Mouse (Mus musculus) gastrocnemius, postnatal 36 days (tissue): Measurements from ENCODE around the gene Manbal. TPM values are rescaled to one million over a fixed set of nuclear protein-coding genes. Genes with fewer than 3 reads are reported as not detected.

ENCODE experiments used
- DNase-seq, 2 experiments: peaks; one replicate each; pipeline ENCODE4 v3.0.0; 2022
- intact Hi-C: fragments of 180-260 bp; cut with DNase I; formaldehyde crosslinking; loops from one replicate; pipeline ENCODE4 v1.15.1; 2025
- total RNA-seq, 2 experiments: library from RNA; stranded (reverse); gene quantifications; 2 replicates each; pipeline ENCODE4 v1.2.3; 2021

Manbal gene
- total RNA-seq, 2 experiments from 2014 or later: 15.3 to 15.6 TPM

GRCm38 (mm10) chr2:157407596-157407995 lies 40.2 kb downstream of the Manbal start:
- intact Hi-C loops: no loop called here
- DNase-seq: peak; percentile 57 to 72

DNA sequence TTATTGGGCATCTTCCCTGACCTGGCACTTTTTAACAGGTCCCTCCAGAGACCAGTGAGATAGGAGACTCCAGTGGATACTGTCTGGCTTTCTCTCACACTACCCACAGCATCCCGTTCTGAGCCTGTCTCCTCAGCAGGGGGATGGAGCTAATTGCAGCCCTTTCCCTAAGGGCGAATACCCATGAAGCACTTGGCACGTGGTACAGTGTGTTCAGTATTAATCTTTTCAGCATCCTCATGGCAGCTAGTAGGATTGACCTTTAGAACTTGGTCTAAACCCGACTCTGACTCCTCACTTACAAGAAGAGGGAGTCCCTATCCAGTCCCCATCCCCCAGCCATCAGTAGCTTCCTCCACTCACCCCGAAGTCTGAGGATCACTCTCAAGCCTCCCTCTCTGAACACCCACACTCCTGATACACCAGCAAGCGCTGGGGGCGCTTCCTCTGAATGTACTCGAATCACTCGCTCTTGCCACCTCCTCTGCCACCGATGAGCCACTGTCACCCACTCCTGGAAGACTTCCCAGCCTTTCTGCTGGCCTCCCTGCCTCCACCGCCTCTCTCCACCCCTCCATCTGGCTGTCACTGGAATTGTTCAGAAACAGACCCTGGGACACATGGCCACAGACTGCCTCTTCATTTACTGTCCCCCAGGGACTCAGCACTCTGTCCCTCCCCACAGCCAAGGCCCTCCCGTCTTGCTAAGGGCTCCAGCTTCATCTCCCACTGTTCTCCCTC lies 42.6 kb downstream of the Manbal start:
- no peak for DNase-seq

GRCm38 (mm10) chr2:157411151-157411693 lies 43.8 kb downstream of the Manbal start:
- no peak for DNase-seq
- intact Hi-C loops: no loop called here

More for the DNA sequence above, 42.6 kb downstream of the Manbal start:
- intact Hi-C loops: no loop called here

GRCm38 (mm10) chr2:157412497-157412896 lies 45.1 kb downstream of the Manbal start:
- intact Hi-C loops: no loop called here
- DNase-seq: no peak

GRCm38 (mm10) chr2:157417229-157417628 lies 49.8 kb downstream of the Manbal start:
- intact Hi-C loops: no loop called here
- DNase-seq: no peak

DNA sequence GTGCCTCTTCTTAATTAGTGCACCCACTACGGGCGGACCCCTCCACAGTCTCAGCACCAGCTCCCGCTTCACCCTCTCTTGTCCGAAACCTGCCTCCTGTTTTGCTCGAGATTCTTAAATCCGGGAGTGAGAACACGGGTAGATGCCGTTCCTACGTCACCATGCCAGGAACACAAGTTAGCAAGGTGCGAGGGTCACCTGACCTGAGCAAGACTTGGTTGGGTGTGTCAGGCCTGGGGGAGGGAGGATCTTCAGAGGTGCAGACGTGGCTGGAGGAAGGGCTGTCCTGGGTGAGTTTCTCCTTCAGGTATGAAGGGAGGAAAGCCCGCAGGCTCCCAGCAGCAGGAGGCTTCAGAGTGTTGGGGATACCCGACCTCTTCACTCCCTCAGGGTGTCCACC lies 50.8 kb downstream of the Manbal start, which contains the start of gene Src:
Gene Src (plus strand): TSS at position 239 of the 400 bp plus-strand sequence.
- no peak for DNase-seq
- intact Hi-C loops: no loop called here

GRCm38 (mm10) chr2:157418609-157419071 lies 51.2 kb downstream of the Manbal start:
- intact Hi-C loops: no loop called here
- no peak for DNase-seq

DNA sequence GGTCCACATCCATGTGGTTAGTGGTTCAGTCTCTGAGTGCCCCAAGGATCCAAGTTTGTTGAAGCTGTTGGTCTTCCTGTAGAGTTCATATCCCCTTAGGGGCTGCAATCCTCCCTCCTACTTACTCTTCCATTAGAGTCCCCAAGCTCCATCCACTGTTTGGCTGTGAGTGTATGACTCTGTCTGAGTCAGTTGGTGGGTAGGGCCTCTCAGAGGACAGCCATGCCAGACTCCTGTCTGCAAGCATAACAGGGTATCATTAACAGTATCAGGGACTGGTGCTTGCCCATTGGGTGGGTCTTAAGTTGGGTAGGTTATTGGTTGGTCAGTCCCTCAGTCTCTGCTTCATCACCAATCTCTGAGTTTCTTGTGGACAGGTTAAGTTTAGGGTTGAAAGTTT lies 52.1 kb downstream of the Manbal start:
- no peak for DNase-seq
- intact Hi-C loops: no loop called here

- no peak for DNase-seq
Measured at GRCm38 (mm10) chr2:157420404-157420803, 53.0 kb downstream of the Manbal start.

DNA sequence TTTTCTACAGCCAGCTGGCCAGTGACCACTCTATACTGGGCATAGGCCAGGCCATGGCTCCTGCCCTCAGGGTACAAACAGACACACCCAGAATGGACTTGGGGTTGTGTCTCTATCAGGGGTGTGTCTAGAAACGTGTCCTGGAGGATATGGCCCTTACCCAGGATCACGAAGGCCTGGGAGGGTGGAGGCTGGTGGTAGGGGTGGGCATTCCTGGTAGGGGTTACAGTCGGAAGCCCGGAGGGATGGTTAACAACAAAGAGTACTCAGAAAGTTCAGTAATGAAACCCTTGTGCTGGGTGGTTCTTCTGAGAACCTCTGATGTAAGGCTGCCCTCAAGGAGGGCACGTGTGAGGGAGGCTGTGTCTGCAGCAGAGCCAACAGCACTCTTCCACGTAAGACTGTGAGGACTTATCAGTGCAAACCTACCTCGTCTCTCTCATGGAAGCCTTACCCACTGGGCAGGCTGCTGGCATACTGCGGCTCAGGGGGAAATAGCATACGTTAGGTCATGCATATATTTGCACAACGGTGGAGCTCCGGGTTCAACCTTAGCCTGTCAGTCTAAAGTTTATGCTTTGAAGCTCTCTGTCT lies 54.8 kb downstream of the Manbal start:
- DNase-seq: no peak
- intact Hi-C loops: no loop called here

More at GRCm38 (mm10) chr2:157420404-157420803, 53.0 kb downstream of the Manbal start:
- intact Hi-C loops: no loop called here

DNA sequence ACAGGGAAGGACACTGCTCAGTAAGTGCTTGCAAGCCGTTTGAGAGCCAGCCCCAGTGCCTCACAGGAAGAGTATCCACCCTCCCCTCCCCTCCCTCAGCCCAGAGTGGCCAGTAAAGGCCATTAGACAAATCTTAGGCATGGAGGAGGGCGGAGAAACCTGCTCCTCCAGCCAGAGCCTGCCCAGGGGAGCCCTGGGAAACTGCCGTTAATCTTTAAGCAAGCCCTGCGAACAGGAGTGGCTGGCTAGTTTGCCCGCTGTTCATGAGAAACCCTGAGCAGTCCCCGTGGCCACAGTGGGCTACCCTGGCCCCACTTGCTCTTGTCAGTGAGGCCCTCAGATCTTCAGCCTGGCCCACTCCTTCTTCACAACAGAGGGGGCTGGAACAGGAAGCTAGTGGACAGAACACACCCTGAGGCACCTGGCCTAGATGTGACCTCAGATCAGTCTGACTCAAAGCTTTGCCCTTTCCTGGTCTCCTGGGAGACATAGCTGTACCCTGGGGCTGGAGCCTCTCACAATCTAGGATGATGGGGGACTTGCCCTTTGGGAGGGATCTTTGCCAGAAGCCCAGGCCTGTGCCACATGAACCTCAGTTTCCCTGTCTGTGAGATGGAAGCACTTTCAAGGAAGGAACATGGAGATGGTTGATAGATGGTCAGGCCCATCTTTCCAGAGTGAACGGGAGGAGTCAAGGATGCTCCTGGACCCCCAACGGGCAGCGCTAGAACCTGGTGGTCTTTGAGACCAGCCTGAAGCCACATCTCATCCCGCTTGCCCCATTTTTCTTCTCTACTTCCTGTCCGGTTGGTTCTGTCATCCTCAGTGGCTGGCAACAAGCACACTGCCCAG lies 55.7 kb downstream of the Manbal start:
- DNase-seq: peak in 1 of 2 experiments; percentile 41
- intact Hi-C loops: no loop called here

GRCm38 (mm10) chr2:157423706-157424125 lies 56.3 kb downstream of the Manbal start:
- intact Hi-C loops: no loop called here
- no peak for DNase-seq

- DNase-seq: peak in 1 of 2 experiments; percentile 31
- intact Hi-C loops: no loop called here
Measured at GRCm38 (mm10) chr2:157424126-157424903, 56.9 kb downstream of the Manbal start.

DNA sequence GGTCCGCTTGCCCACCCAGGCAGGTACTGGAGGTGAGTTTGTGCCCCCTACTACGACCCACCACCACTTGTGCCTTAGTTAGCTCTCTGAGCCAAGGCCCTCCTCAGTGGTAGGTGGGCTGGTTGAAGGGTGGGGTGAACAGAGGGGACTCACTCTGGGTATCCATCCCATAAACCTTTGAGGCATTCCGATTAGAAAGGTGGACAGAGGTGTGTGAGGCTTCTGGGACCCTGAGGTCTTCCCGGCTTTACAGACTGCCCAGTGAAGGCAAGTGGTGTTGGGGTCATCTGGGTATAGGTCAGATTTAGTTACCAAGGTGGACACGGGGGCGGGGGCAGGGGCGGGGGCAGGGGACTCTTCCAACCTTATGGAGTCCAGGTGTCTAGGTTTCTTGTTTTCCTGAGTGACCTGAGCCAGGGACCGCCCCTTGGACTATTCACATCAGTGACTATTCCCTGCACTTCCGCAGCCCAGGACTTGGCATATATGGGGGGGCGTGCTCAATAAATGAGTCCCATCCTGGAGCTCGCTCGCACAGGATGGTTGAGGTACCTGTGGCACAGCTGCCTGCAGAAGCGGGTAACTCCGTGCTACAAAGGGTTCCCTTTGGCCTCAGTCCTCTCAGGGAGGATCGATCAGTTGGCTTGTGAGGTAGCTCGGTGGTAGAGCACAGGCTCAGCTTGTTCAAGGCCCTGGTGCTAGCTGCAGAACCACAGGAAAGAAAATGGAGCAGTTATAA lies 57.7 kb downstream of the Manbal start:
- intact Hi-C loops: no loop called here
- DNase-seq: no peak

DNA sequence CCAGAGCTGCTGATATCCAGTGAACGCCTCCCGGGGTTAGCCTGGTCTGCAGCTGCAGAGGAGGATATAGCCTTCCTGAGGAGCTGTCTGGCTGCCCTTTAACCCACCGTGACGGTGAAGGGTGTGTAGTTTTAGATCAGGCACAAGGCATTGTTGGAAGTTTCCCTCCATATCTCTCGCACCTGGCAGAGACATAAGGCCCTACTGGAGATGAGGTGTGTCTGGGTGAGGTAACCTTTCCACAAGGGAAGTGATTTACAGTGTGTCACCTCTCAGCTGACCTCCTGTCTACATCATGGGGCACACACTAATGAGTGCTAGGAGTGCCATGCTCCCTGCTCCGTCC lies 58.2 kb downstream of the Manbal start:
- intact Hi-C loops: no loop called here
- no peak for DNase-seq

DNA sequence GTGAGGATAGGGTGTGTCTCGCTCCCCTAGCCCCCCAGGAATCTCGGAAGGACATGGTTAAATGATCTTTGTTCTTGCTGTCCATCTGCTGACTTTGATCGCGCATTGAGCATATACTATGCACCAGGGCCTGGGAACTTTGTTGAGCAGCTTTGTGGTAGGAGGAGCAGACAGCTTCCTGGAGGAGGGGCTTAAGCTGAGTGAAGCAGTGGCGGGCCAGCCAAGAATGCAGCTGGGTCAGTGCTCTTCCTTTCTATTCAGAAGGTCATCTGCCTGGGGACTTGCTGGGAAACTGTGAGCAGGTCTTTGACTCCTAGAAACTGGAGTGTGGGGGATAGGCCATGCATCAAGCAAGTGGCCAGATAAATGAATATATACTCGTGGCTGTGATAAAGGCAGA lies 58.8 kb downstream of the Manbal start:
- no peak for DNase-seq
- intact Hi-C loops: no loop called here

DNA sequence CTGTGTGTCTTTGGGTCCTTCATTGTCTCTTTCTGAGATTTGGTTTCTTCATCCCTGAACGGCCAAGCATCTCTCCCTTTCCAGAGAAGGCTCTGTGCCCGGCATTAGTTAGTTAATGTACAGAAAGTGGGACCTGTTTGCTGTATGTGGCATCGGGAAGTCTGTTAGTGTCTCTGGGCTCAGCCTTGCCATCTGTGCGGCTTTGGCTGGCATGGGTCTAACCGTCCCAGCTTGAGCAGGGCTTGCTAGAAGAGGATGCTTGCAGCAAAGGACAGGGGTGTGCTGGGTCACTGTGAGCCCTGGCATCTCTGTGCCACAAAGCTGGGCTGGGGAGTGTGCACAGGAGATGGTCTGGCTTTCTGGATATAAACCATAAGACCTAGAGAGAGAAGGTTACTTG lies 59.8 kb downstream of the Manbal start:
- intact Hi-C loops: no loop called here
- DNase-seq: no peak

GRCm38 (mm10) chr2:157428351-157429139 lies 61.2 kb downstream of the Manbal start:
- DNase-seq: no peak
- intact Hi-C loops: no loop called here

- intact Hi-C loops: no loop called here
- DNase-seq: no peak
Measured at GRCm38 (mm10) chr2:157429735-157430134, 62.3 kb downstream of the Manbal start.
